Mouse (Mus musculus) megakaryocyte, embryonic 14.5 days (primary cell): ENCODE data around the gene Eef1akmt3.

Source experiments
- FLI1 ChIP-seq: IDR thresholded peaks from 2 replicates; pipeline ENCODE4 v1.6.1; 2012; ENCODE audit warnings: low read length, inconsistent platforms, mixed read lengths
- GATA1 ChIP-seq: IDR thresholded peaks from 3 replicates; pipeline ENCODE4 v1.6.1; 2012; ENCODE audit warnings: mixed read lengths, low read length, inconsistent platforms, borderline replicate concordance

- no peak for TF ChIP-seq FLI1
- TF ChIP-seq GATA1, result no peak
Measured at GRCm38 (mm10) chr10:127055406-127055805, 14.1 kb upstream of the Eef1akmt3 start.
